Mouse (Mus musculus) kidney, adult 2 months (tissue): ENCODE measurements around the gene Urah. TPM values are rescaled to one million over a fixed set of nuclear protein-coding genes. Genes with fewer than 3 reads are reported as not detected.
A peak's percentile ranks its signal among the peaks of the same experiment; 100 is the strongest.

Experiments used
- DNase-seq: peaks from one replicate; pipeline ENCODE4 v3.0.0; 2021
- H3K27ac ChIP-seq: fragments of 200-500 bp; 2 replicates; pipeline ENCODE4 v1.5.1; 2012; ENCODE audit warnings: low read depth, low read length, control low read depth, inconsistent platforms; ENCODE audit not compliant: insufficient read depth
- H3K27me3 ChIP-seq: fragments of 200-500 bp; replicated peaks from 2 replicates; pipeline ENCODE4 v1.6.1; 2012; ENCODE audit warnings: mild to moderate bottlenecking, moderate library complexity, low read length, inconsistent platforms; ENCODE audit not compliant: control insufficient read depth, insufficient read depth
- H3K36me3 ChIP-seq: fragments of 200-500 bp; 2 replicates; pipeline ENCODE4 v1.6.1; 2012; ENCODE audit warnings: mild to moderate bottlenecking, moderate library complexity, low read length, inconsistent platforms; ENCODE audit not compliant: control insufficient read depth, insufficient read depth
- H3K4me1 ChIP-seq: fragments of 200-500 bp; 2 replicates; pipeline ENCODE4 v1.6.1; 2011; ENCODE audit warnings: low read length; ENCODE audit not compliant: control insufficient read depth, insufficient read depth
- H3K4me3 ChIP-seq: fragments of 200-500 bp; 2 replicates; pipeline ENCODE4 v1.5.1; 2011; ENCODE audit warnings: mild to moderate bottlenecking, low read depth, low read length, control low read depth; ENCODE audit not compliant: insufficient read depth
- CTCF ChIP-seq: fragments of 200-500 bp; conservative IDR thresholded peaks from 2 replicates; pipeline ENCODE4 v1.5.1; 2011; ENCODE audit warnings: low read depth, mild to moderate bottlenecking, control low read depth, low read length, moderate library complexity, mixed read lengths; ENCODE audit not compliant: insufficient read depth, insufficient read length
- POLR2A ChIP-seq: fragments of 200-500 bp; IDR thresholded peaks from one replicate; pipeline ENCODE4 v1.6.1; 2011; ENCODE audit warnings: low read depth, low read length, control low read depth
- WGBS: fragments of 180-500 bp; shearing (Covaris S2); methylation state at CpG from one replicate; pipeline ENCODE4 v1.1.7; 2018; 5-methylcytosine and 5-hydroxymethylcytosine counted together
- polyA plus RNA-seq: library from polyadenylated mRNA; depleted of rRNA; stranded (reverse); fragments of >200 nt; gene quantifications from 2 replicates; pipeline ENCODE4 v1.2.3, GENCODE M21; 2012; rRNA removed

The Urah gene
- 7.4 and 9.3 TPM in 2 replicates for polyA plus RNA-seq

- WGBS: 63% methylated on average over 20 of the region's 20 CpGs
- no peak within 1 kb of the TSS for H3K27ac ChIP-seq
- no peak for TF ChIP-seq POLR2A
- no peaks in the 10 kb centered on the region for H3K36me3 ChIP-seq
- H3K4me1 ChIP-seq: peaks cover 4% of the 10 kb centered on the region; the same call in 1 of the 2 replicates
- H3K4me3 ChIP-seq: no peak within 1 kb of the TSS
- peak; percentile 66 for DNase-seq
- H3K27me3 ChIP-seq: no peaks in the 10 kb centered on the region
These were observed at the start of gene Urah for GRCm38 (mm10) chr7:140834968-140835757. Urah (plus strand) TSS chr7:140835018.

GRCm38 (mm10) chr7:140787406-140788052 is 47.3 kb upstream of the Urah start, which contains the start of gene Syce1:
Syce1 (minus strand) TSS chr7:140787852.
- DNase-seq: no peak
- Histone ChIP-seq H3K4me1 (no peaks in the 10 kb centered on the region), H3K27me3 (no peaks in the 10 kb centered on the region), H3K36me3 (no peaks in the 10 kb centered on the region), H3K4me3 (no peak within 1 kb of the TSS), H3K27ac (no peak within 1 kb of the TSS)
- no peak for TF ChIP-seq POLR2A
- no peak for TF ChIP-seq CTCF
- WGBS: 87% methylated on average over 33 of the region's 33 CpGs

DNA sequence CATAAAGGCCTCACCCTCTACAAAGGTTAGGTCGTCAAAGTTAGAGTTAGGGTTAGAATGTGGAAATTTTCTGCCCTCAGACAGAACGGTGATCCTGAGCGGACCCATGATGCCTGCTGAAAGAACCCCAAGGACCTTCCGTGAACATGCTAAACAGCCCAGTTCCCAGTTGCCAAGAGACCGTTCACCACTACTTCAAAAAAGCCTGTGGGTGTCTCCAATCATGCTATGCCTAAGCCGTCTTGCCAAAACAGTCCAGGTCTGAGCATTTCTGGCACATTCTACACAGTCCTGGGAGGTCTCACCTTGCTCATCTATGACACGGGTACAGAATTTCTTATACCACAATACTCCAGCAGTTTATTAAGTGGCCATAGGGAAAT is 46.8 kb upstream of the Urah start:
- Histone ChIP-seq H3K4me1 (no peaks in the 10 kb centered on the region), H3K4me3 (no peak overlapping the region), H3K36me3 (no peaks in the 10 kb centered on the region), H3K27me3 (no peaks in the 10 kb centered on the region), H3K27ac (no peak overlapping the region)
- DNase-seq: no peak
- 89% methylated on average over 7 of the region's 7 CpGs for WGBS
- TF ChIP-seq CTCF (no peak), POLR2A (no peak)

DNA sequence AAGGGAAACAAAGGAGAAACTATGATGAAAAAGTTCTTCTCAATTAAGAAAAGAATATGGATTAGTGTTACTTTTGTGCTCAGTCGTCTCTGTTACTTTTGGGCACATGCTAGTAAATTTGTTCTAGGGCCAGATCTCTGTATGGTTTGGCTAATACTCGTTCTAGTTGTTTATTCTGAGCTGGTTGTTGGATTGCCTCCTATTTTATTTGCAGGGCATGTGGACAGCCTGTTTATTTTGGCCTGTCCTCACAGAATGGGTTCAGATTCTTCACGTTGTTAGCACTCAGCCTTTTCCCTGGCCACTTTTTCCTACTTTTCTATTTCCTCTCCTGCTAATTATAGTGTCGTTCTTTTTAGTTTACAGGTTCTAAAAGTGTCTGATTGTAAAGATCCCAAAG is 41.3 kb upstream of the Urah start:
- Histone ChIP-seq H3K4me1 (no peaks in the 10 kb centered on the region), H3K36me3 (no peaks in the 10 kb centered on the region), H3K27ac (no peak overlapping the region), H3K4me3 (no peak overlapping the region), H3K27me3 (no peaks in the 10 kb centered on the region)
- no peak for DNase-seq
- 50% methylated on average over 4 of the region's 4 CpGs for WGBS
- TF ChIP-seq CTCF: no peak
- no peak for TF ChIP-seq POLR2A

DNA sequence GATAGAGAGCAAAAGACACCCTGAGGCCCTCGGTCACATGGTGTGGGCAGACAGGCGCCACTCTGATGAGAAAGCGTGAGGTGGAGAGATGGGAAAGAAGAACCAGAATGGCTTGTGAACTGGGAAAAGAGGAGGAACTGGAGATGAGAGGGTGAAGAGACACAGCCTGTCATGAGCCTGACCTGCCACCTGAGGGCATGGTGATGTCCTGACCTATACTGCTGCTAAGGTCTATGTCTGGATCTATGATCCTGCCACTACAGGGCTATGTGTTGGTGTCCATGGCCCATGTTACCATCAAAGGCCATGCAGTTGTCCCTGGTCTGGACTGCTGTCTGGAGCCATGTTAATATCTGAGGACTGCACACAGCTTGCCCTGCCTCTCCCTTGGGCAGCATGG is 37.2 kb upstream of the Urah start:
- no peak for DNase-seq
- no peaks in the 10 kb centered on the region for H3K36me3 ChIP-seq
- WGBS: 94% methylated on average over 3 of the region's 3 CpGs
- TF ChIP-seq CTCF (peak; percentile 28; the same call in 1 of the 2 replicates), POLR2A (no peak)
- peaks cover 4% of the 10 kb centered on the region; the same call in 1 of the 2 replicates for H3K4me1 ChIP-seq
- H3K4me3 ChIP-seq: no peak overlapping the region
- H3K27me3 ChIP-seq: no peaks in the 10 kb centered on the region
- H3K27ac ChIP-seq: no peak overlapping the region

DNA sequence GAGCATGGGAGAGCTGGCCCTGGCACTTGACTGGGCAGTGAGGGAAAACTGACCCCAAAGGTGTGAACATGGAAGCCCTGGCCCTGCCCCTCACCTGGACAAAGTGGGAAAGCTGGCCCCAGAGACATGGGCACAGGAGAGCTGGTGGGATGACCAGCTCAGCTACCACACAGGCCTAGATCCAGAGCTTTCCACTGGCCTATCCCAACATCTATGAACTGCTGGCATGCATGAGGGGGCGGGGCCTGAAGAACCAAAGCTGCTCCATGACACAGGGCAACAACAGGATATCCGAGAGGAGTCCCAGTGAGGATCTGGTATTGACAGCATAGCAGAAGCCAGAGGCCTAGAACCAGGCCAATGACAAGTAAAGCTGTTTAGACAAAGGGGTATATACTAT is 36.6 kb upstream of the Urah start:
- WGBS: 76% methylated on average over 2 of the region's 2 CpGs
- H3K27me3 ChIP-seq: no peaks in the 10 kb centered on the region
- H3K4me3 ChIP-seq: no peak overlapping the region
- H3K36me3 ChIP-seq: no peaks in the 10 kb centered on the region
- H3K27ac ChIP-seq: no peak overlapping the region
- TF ChIP-seq CTCF: no peak
- H3K4me1 ChIP-seq: peaks cover 5% of the 10 kb centered on the region; the same call in 1 of the 2 replicates
- no peak for DNase-seq

- TF ChIP-seq POLR2A: no peak
- no peak for TF ChIP-seq CTCF
- no peaks in the 10 kb centered on the region for H3K36me3 ChIP-seq
- no peak overlapping the region for H3K4me3 ChIP-seq
- no peaks in the 10 kb centered on the region for H3K27me3 ChIP-seq
- DNase-seq: peak; percentile 70
- 0 out of 2 replicates have a peak overlapping the region, but pooled peaks have one; percentile 13 for H3K27ac ChIP-seq
- 14% methylated on average over 6 of the region's 6 CpGs for WGBS
- peaks cover 5% of the 10 kb centered on the region; the same call in 1 of the 2 replicates for H3K4me1 ChIP-seq
These were observed 32.2 kb upstream of the Urah start for GRCm38 (mm10) chr7:140802629-140803028.
